Mouse (Mus musculus) liver, embryonic 14.5 days (tissue): Measurements from ENCODE around the gene Capn15. TPM values are rescaled to one million over a fixed set of nuclear protein-coding genes. Genes with fewer than 3 reads are reported as not detected.
A peak's percentile ranks its signal among the peaks of the same experiment; 100 is the strongest.

Experiments used
- ATAC-seq: fragments of 200-750 bp; cut with Nextera tagmentation; 2 replicates; pipeline ENCODE4 v1.8.0; 2017; ENCODE audit warnings: moderate number of reproducible peaks, mild to moderate bottlenecking, moderate library complexity; ENCODE audit not compliant: insufficient read depth
- DNase-seq, 3 experiments: peaks; one replicate each; pipeline ENCODE4 v3.0.0-alpha.2; 2012 to 2013; ENCODE audit warnings: low read depth in 3 of 3, low spot score in 3 of 3
- H3K27ac ChIP-seq: fragments of 300-500 bp; sonication (generic); 2 replicates; pipeline ENCODE4 v1.5.1; 2014; ENCODE audit warnings: moderate library complexity, mild to moderate bottlenecking, control low read depth, inconsistent platforms
- H3K27me3 ChIP-seq: fragments of 300-500 bp; sonication (generic); 2 replicates; pipeline ENCODE4 v1.6.1; 2014; ENCODE audit warnings: mild to moderate bottlenecking, low read length, moderate library complexity; ENCODE audit not compliant: control insufficient read depth, insufficient read depth
- H3K36me3 ChIP-seq: fragments of 300-500 bp; sonication (generic); replicated peaks from 2 replicates; pipeline ENCODE4 v1.6.1; 2014; ENCODE audit warnings: low read depth; ENCODE audit not compliant: control insufficient read depth, insufficient read depth
- H3K4me1 ChIP-seq, 2 experiments: fragments of 200-500 bp in 1 of 2; fragments of 300-500 bp in 1 of 2; sonication (generic) in 1 of 2; replicated peaks; 2 replicates each; pipeline ENCODE4 v1.6.1; 2012 to 2014; ENCODE audit warnings: antibody characterized with exemption in 1 of 2, inconsistent platforms in 1 of 2, low read length in 1 of 2; ENCODE audit not compliant: control insufficient read depth in 2 of 2, insufficient read depth in 2 of 2
- H3K4me2 ChIP-seq: fragments of 300-500 bp; sonication (generic); 2 replicates; pipeline ENCODE4 v1.6.1; 2014; ENCODE audit warnings: low read depth, mild to moderate bottlenecking, control low read depth, moderate library complexity
- H3K4me3 ChIP-seq, 2 experiments: fragments of 200-500 bp in 1 of 2; fragments of 300-500 bp in 1 of 2; sonication (generic) in 1 of 2; 2 replicates each; pipeline ENCODE4 v1.5.1; 2012 to 2014; ENCODE audit warnings: low read depth in 2 of 2, low read length in 2 of 2, mild to moderate bottlenecking in 2 of 2, control low read depth in 1 of 2, inconsistent platforms in 1 of 2, moderate library complexity in 1 of 2; ENCODE audit not compliant: insufficient read depth in 1 of 2
- H3K9ac ChIP-seq: fragments of 300-500 bp; sonication (generic); replicated peaks from 2 replicates; pipeline ENCODE4 v1.6.1; 2014; ENCODE audit warnings: mild to moderate bottlenecking, control low read depth, moderate library complexity
- H3K9me3 ChIP-seq: fragments of 300-500 bp; sonication (generic); 2 replicates; pipeline ENCODE4 v1.6.1; 2016; ENCODE audit warnings: low read length, mixed read lengths; ENCODE audit not compliant: control insufficient read depth
- CTCF ChIP-seq: IDR thresholded peaks from 2 replicates; pipeline ENCODE4 v1.5.1; 2016; ENCODE audit warnings: antibody characterized with exemption, low read depth, control low read depth
- EP300 ChIP-seq: IDR thresholded peaks from 2 replicates; pipeline ENCODE4 v1.6.1; 2016; ENCODE audit warnings: antibody characterized with exemption, low read depth
- WGBS: fragments of 180-500 bp; shearing (Covaris S2); extraction: QIAGEN DNeasy Blood & Tissue Kit; methylation state at CpG from one replicate; pipeline ENCODE4 v1.1.7; 2014; ENCODE audit not compliant: insufficient replicate concordance; 5-methylcytosine and 5-hydroxymethylcytosine counted together
- polyA plus RNA-seq, 2 experiments: library from polyadenylated mRNA; depleted of rRNA in 1 of 2; stranded (reverse) in 1 of 2; unstranded in 1 of 2; fragments of >200 nt; fragmentation: Nextera tagmentation in 1 of 2; extraction: Ambion mirVana in 1 of 2; gene quantifications; 2 replicates each; pipeline versions ENCODE4 v1.2.1 to v1.2.3; 2012 to 2014

Capn15 gene
- polyA plus RNA-seq, 2 experiments: 7.7 to 8.3 TPM

DNA sequence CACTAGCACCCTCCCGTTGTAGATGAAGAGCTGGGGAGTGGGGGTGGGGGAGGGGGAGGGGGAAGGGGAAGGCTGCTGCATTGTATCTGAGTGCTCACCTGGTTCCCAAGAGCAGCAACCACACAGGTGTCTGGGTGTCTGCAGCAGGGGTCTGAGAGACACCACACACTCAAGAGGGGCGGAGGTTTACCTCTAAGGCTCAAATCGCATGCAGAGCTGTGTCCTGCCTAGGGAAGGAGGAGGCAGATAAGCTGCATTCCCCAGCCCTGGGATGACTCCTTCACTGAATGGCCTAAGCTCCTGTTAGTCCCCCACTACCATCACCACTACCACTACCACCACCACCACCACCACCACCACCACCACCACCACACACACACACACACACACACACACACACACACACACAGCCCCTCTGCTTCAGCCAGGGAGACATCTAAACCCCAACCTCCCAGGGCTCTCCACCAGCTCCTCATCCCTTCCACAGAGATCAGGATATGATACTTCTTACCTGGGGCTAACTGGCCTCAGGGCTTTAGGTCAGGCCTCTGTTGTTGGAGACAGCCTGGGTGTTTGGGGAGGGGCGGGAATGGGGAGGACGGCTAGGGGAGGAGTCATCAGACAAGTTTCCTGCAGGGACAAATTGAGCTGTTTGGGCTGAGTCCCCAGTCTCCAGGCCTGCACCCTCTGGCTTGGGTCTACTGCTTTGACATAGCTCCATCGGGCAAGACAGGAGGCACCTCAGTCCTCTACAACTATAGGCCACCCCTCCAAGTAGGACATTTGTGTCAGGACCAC is 41.0 kb downstream of the Capn15 start, which contains the start of the genes Pigq and Nhlrc4:
Gene Pigq (minus strand): TSS at position 571 of the 798 bp plus-strand sequence.
Gene Nhlrc4 (minus strand): TSS at position 596 of the 798 bp plus-strand sequence.
- DNase-seq (peak; percentile 52 to 65 (median 63)), ATAC-seq (peak; percentile 57)
- peak within 1 kb of the TSS; percentile 87 for H3K9ac ChIP-seq
- peak within 1 kb of the TSS; percentile 88 for H3K4me2 ChIP-seq
- H3K4me3 ChIP-seq: peak within 1 kb of the TSS; percentile 82 to 95; a peak in 3 of 4 replicates
- peak within 1 kb of the TSS; percentile 99 for H3K27ac ChIP-seq
- peaks cover under 1% of the 10 kb centered on the region; the same call in 1 of the 2 replicates for H3K27me3 ChIP-seq
- WGBS: 34% methylated on average over 6 of the region's 6 CpGs
- peaks cover 61 to 63% of the 10 kb centered on the region in 2 experiments for H3K4me1 ChIP-seq
- TF ChIP-seq EP300 (peak; percentile 60), CTCF (no peak)
- H3K36me3 ChIP-seq: peaks cover 16% of the 10 kb centered on the region
- H3K9me3 ChIP-seq: no peaks in the 10 kb centered on the region

DNA sequence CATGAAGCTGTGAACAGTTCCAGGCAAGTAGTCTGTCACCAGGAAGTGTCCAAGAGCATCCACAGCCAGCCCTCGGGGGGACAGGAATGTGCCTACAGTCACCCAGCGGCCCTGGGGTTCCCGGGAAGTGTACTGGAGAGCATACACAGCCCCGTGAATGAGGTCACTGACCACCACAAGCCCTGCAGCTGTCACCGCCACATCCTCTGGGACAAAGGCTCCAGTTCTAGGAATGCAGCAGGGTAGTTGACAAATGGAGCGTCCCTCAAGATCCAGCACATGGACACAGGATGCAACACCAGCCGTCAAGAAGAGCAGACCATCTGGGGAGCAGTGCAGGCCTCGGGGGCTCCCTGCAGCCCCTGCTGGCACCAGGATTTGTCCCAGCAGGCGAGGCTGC is 41.8 kb downstream of the Capn15 start:
- DNase-seq: no peak
- Histone ChIP-seq H3K9me3 (no peaks in the 10 kb centered on the region), H3K9ac (peak overlapping the region; percentile 87), H3K27ac (peak overlapping the region; percentile 99), H3K4me2 (peak overlapping the region; percentile 88), H3K4me3 (peak overlapping the region; percentile 82 to 95), H3K4me1 (peaks cover 63 to 66% of the 10 kb centered on the region in 2 experiments), H3K27me3 (no peaks in the 10 kb centered on the region), H3K36me3 (peaks cover 24% of the 10 kb centered on the region)
- WGBS: 71% methylated on average over 9 of the region's 9 CpGs
- ATAC-seq: no peak
- TF ChIP-seq CTCF: no peak
- no peak for TF ChIP-seq EP300

DNA sequence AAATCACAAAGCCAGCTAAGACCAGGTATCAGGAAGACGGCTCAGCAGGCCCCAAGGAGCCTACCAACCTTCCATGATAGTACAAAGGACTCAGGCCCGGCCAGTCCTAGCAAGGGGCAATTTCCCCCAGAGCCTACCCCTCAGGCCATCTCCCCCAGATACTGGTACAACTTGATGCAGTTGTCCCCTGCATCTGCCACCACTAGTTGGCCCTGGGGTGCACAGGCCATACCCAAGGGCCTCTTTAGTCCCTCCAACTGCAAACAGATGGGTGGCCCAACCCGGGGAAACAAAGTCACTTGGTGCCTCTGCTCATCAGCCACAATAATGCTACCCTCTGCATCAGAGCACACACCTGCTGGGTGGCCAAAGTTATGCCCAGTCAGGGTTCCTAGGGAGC is 42.4 kb downstream of the Capn15 start:
- peak overlapping the region; percentile 99 for H3K27ac ChIP-seq
- H3K4me1 ChIP-seq: peaks cover 63 to 66% of the 10 kb centered on the region in 2 experiments
- no peak for DNase-seq

DNA sequence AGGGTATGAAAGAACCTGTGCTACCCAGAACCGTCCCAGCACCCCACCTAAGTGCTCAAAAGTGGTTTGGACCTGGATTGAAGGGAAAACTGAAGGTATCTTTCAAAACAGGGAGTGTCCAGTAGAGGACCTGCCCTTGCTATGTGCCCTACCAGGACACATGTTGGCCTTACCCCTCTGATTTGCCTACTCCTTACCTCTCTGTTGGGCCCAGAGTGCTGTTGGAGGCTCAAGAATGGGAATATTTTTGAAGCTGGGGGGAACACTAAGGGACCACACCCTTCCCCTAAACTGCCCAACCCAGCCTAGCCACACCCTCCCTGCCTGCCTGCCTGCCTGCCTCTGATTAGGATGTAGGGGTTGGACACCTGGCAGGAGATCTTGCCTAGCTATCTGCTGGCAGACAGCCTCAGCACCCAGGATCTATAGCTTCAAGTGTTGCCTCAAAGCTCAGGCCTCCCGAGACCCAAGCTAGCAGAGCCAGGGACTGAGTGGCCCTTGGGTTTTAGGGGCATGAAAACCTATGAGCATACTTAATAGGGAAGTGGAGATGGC is 42.9 kb downstream of the Capn15 start:
- Histone ChIP-seq H3K36me3 (peaks cover 35% of the 10 kb centered on the region), H3K9me3 (no peaks in the 10 kb centered on the region), H3K4me2 (peak overlapping the region; percentile 88), H3K27me3 (no peaks in the 10 kb centered on the region), H3K4me3 (peak overlapping the region; percentile 82 to 95), H3K27ac (peak overlapping the region; percentile 99), H3K9ac (peak overlapping the region; percentile 99), H3K4me1 (peaks cover 58 to 61% of the 10 kb centered on the region in 2 experiments)
- ATAC-seq: peak; percentile 88
- TF ChIP-seq EP300 (peak; percentile 98), CTCF (no peak)
- peak; percentile 93 to 95 (median 93) for DNase-seq
- 14% methylated on average over 2 of the region's 2 CpGs for WGBS

More for the DNA sequence above, 42.4 kb downstream of the Capn15 start:
- Histone ChIP-seq H3K9ac (peak overlapping the region; percentile 87), H3K4me3 (peak overlapping the region; percentile 82 to 95), H3K36me3 (peaks cover 30% of the 10 kb centered on the region), H3K9me3 (no peaks in the 10 kb centered on the region), H3K27me3 (no peaks in the 10 kb centered on the region), H3K4me2 (peak overlapping the region; percentile 88)
- WGBS: 37% methylated on average over 3 of the region's 3 CpGs
- TF ChIP-seq CTCF (peak; percentile 68), EP300 (no peak)
- peak; percentile 25 for ATAC-seq
